Mouse (Mus musculus): ENCODE results near the gene St3gal3. TPM values are rescaled to one million over a fixed set of nuclear protein-coding genes. Genes with fewer than 3 reads are reported as not detected.
A peak's percentile ranks its signal among the peaks of the same experiment; 100 is the strongest.

The St3gal3 gene
- polyA plus RNA-seq, 1 experiment from 2014 or later: 14.1 TPM

- Histone ChIP-seq H3K27me3 (replicated peaks; ENCODE audit: control insufficient read depth, insufficient read depth, low read length) (no peaks in the 10 kb centered on the region), H3K9ac (replicated peaks; ENCODE audit: low read depth, low read length) (no peak overlapping the region), H3K4me2 (ENCODE audit: low read length) (no peak overlapping the region), H3K4me1 (replicated peaks; ENCODE audit: control insufficient read depth, insufficient read depth, low read length) (peaks cover 5% of the 10 kb centered on the region; the same call in 1 of the 2 replicates), H3K9me3 (ENCODE audit: control insufficient read depth, low read length) (no peaks in the 10 kb centered on the region), H3K27ac (ENCODE audit: low read length) (no peak overlapping the region), H3K4me3 (replicated peaks; ENCODE audit: low read length) (no peak overlapping the region), H3K36me3 (ENCODE audit: control insufficient read depth, insufficient read depth) (no peaks in the 10 kb centered on the region)
- 40% methylated on average over 5 of the region's 5 CpGs for WGBS
- no peak for ATAC-seq
These were observed 97.3 kb downstream of the St3gal3 start for GRCm38 (mm10) chr4:118037406-118037805.

DNA sequence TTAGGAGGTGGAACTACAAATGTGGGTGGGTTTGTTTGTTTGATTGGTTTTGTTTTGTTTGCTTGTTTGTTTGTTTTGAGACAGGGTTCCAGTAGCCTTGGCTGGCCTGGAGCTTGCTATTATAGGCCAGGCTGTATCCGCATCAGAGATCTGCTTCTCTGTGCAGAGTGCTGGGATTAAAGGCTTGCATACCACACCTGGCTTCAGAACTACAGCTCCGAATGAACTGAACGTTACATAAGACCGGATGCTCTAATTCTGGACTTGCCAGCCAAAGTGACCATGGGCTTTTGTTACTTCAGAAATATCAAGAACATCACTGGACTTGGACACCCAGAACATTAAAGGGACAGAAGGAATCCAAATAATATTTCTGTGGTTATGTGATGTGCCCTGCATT lies 98.2 kb downstream of the St3gal3 start:
- WGBS: 94% methylated on average over 4 of the region's 4 CpGs
- Histone ChIP-seq H3K36me3 (ENCODE audit: control insufficient read depth, insufficient read depth) (no peaks in the 10 kb centered on the region), H3K27me3 (replicated peaks; ENCODE audit: control insufficient read depth, insufficient read depth, low read length) (no peaks in the 10 kb centered on the region), H3K9me3 (ENCODE audit: control insufficient read depth, low read length) (no peaks in the 10 kb centered on the region), H3K4me3 (replicated peaks; ENCODE audit: low read length) (no peak overlapping the region), H3K9ac (replicated peaks; ENCODE audit: low read depth, low read length) (no peak overlapping the region), H3K27ac (ENCODE audit: low read length) (no peak overlapping the region), H3K4me1 (replicated peaks; ENCODE audit: control insufficient read depth, insufficient read depth, low read length) (peaks cover 8% of the 10 kb centered on the region), H3K4me2 (ENCODE audit: low read length) (no peak overlapping the region)
- ATAC-seq: no peak

- Histone ChIP-seq H3K27me3 (replicated peaks; ENCODE audit: control insufficient read depth, insufficient read depth, low read length) (no peaks in the 10 kb centered on the region), H3K36me3 (ENCODE audit: control insufficient read depth, insufficient read depth) (no peaks in the 10 kb centered on the region), H3K9me3 (ENCODE audit: control insufficient read depth, low read length) (no peaks in the 10 kb centered on the region), H3K4me1 (replicated peaks; ENCODE audit: control insufficient read depth, insufficient read depth, low read length) (peaks cover 19% of the 10 kb centered on the region), H3K27ac (ENCODE audit: low read length) (no peak overlapping the region), H3K4me2 (ENCODE audit: low read length) (no peak overlapping the region), H3K9ac (replicated peaks; ENCODE audit: low read depth, low read length) (no peak overlapping the region), H3K4me3 (replicated peaks; ENCODE audit: low read length) (no peak overlapping the region)
- ATAC-seq: no peak
- WGBS: 90% methylated on average over 2 of the region's 2 CpGs
These were observed 99.6 kb downstream of the St3gal3 start for GRCm38 (mm10) chr4:118035090-118035489.

- no peaks in the 10 kb centered on the region for H3K9me3 ChIP-seq (ENCODE audit: control insufficient read depth, low read length)
- no peak overlapping the region for H3K4me2 ChIP-seq (ENCODE audit: low read length)
- H3K4me1 ChIP-seq (replicated peaks; ENCODE audit: control insufficient read depth, insufficient read depth, low read length): peaks cover 26% of the 10 kb centered on the region
- 90% methylated on average over 5 of the region's 5 CpGs for WGBS
- H3K27me3 ChIP-seq (replicated peaks; ENCODE audit: control insufficient read depth, insufficient read depth, low read length): no peaks in the 10 kb centered on the region
- H3K36me3 ChIP-seq (ENCODE audit: control insufficient read depth, insufficient read depth): no peaks in the 10 kb centered on the region
- ATAC-seq: no peak
- no peak overlapping the region for H3K27ac ChIP-seq (ENCODE audit: low read length)
- no peak overlapping the region for H3K4me3 ChIP-seq (replicated peaks; ENCODE audit: low read length)
- H3K9ac ChIP-seq (replicated peaks; ENCODE audit: low read depth, low read length): no peak overlapping the region
These were observed 101.7 kb downstream of the St3gal3 start for GRCm38 (mm10) chr4:118033026-118033425.

DNA sequence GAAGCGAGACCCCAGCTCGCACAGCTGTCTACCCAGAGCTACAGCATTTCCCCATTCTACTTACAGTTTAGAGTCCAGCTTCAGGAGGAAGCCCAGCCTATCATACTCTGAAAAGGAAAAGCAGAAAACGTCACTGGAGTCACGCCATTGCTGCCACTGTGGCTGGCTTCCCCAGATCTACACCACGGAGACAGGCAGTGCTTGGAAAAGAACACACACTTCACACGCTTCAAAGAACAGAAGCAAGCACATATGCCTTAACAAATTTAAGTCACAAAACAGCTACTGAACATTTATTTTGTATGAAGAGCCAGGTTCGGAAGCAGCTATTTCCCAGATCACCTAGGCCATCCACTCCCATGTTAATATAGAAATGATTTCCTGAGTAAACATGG lies 102.9 kb downstream of the St3gal3 start:
- Histone ChIP-seq H3K9me3 (ENCODE audit: control insufficient read depth, low read length) (no peaks in the 10 kb centered on the region), H3K9ac (replicated peaks; ENCODE audit: low read depth, low read length) (no peak overlapping the region), H3K4me3 (replicated peaks; ENCODE audit: low read length) (no peak overlapping the region), H3K4me1 (replicated peaks; ENCODE audit: control insufficient read depth, insufficient read depth, low read length) (peaks cover 21% of the 10 kb centered on the region), H3K4me2 (ENCODE audit: low read length) (no peak overlapping the region), H3K27me3 (replicated peaks; ENCODE audit: control insufficient read depth, insufficient read depth, low read length) (no peaks in the 10 kb centered on the region), H3K36me3 (ENCODE audit: control insufficient read depth, insufficient read depth) (no peaks in the 10 kb centered on the region), H3K27ac (ENCODE audit: low read length) (no peak overlapping the region)
- 79% methylated on average over 7 of the region's 7 CpGs for WGBS
- no peak for ATAC-seq

DNA sequence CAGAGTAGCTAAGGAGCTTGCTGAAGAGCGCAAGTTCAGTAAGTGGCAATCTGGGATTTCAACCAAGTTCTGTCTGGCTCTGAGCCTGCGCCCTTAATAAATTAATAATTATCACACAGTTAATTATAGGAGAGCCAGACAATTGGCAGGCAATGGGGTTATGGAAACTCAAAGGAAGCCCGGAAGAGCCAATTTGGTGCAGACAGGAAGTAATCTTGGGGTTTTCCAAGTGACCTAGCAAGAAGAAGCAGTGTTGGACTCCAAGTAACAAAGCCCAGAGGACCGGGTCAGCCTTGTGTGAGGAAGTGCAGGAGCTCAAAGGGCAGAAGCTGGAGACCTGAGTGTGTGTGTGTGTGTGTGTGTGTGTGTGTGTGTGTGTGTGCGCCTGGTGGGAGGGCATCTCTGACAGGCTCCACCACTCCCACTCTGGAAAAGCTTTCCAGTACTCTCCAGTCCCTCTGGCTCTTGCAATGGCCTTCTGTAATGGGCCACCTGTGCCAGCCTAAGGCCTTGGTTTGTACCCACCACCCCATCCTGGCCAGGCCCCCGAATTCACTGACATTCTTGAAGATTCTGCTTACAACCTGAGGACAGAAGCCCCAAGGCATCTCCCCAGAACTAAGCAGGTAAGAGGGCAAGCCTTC lies 103.5 kb downstream of the St3gal3 start:
- Histone ChIP-seq H3K4me1 (replicated peaks; ENCODE audit: control insufficient read depth, insufficient read depth, low read length) (peaks cover 21% of the 10 kb centered on the region), H3K9ac (replicated peaks; ENCODE audit: low read depth, low read length) (no peak overlapping the region), H3K27ac (ENCODE audit: low read length) (no peak overlapping the region), H3K9me3 (ENCODE audit: control insufficient read depth, low read length) (no peaks in the 10 kb centered on the region), H3K4me2 (ENCODE audit: low read length) (no peak overlapping the region), H3K36me3 (ENCODE audit: control insufficient read depth, insufficient read depth) (no peaks in the 10 kb centered on the region), H3K4me3 (replicated peaks; ENCODE audit: low read length) (no peak overlapping the region), H3K27me3 (replicated peaks; ENCODE audit: control insufficient read depth, insufficient read depth, low read length) (no peaks in the 10 kb centered on the region)
- ATAC-seq: peak; percentile 43
- 52% methylated on average over 6 of the region's 6 CpGs for WGBS

- no peak overlapping the region for H3K4me3 ChIP-seq (replicated peaks; ENCODE audit: low read length)
- WGBS: 71% methylated on average over 5 of the region's 5 CpGs
These were observed 104.4 kb downstream of the St3gal3 start for GRCm38 (mm10) chr4:118030330-118030729.

DNA sequence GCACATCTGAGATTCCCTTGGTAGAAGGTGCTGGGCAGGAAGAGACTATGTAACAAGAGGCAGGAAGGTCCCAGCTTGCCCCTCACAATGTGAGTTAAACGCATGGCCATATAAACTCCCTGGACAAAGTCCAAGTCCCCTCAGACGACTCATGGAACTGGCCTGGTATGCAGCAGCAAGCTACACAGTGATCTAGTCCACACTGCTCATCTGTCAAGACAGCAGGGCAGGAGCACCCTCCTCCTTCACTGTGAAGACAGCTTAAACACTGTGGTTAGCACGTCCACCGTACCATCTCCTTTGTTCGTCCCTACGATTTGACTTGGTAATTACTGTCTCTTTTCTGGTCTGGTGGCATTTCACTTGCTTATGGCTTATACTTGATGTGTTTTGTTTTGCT lies 104.8 kb downstream of the St3gal3 start:
- no peaks in the 10 kb centered on the region for H3K36me3 ChIP-seq (ENCODE audit: control insufficient read depth, insufficient read depth)
- peaks cover 21% of the 10 kb centered on the region for H3K4me1 ChIP-seq (replicated peaks; ENCODE audit: control insufficient read depth, insufficient read depth, low read length)
- peak; percentile 69 for ATAC-seq
- no peak overlapping the region for H3K4me3 ChIP-seq (replicated peaks; ENCODE audit: low read length)
- no peak overlapping the region for H3K9ac ChIP-seq (replicated peaks; ENCODE audit: low read depth, low read length)
- no peaks in the 10 kb centered on the region for H3K9me3 ChIP-seq (ENCODE audit: control insufficient read depth, low read length)
- H3K4me2 ChIP-seq (ENCODE audit: low read length): no peak overlapping the region
- 0 out of 2 replicates have a peak overlapping the region, but pooled peaks have one; percentile 15 for H3K27ac ChIP-seq (ENCODE audit: low read length)
- 40% methylated on average over 6 of the region's 6 CpGs for WGBS
- no peaks in the 10 kb centered on the region for H3K27me3 ChIP-seq (replicated peaks; ENCODE audit: control insufficient read depth, insufficient read depth, low read length)

More at GRCm38 (mm10) chr4:118030330-118030729, 104.4 kb downstream of the St3gal3 start:
- peaks cover 21% of the 10 kb centered on the region for H3K4me1 ChIP-seq (replicated peaks; ENCODE audit: control insufficient read depth, insufficient read depth, low read length)
- H3K9ac ChIP-seq (replicated peaks; ENCODE audit: low read depth, low read length): no peak overlapping the region
- no peak overlapping the region for H3K27ac ChIP-seq (ENCODE audit: low read length)
- no peaks in the 10 kb centered on the region for H3K27me3 ChIP-seq (replicated peaks; ENCODE audit: control insufficient read depth, insufficient read depth, low read length)
- no peaks in the 10 kb centered on the region for H3K36me3 ChIP-seq (ENCODE audit: control insufficient read depth, insufficient read depth)
- no peaks in the 10 kb centered on the region for H3K9me3 ChIP-seq (ENCODE audit: control insufficient read depth, low read length)
- no peak; the same call in 1 of the 2 replicates for ATAC-seq
- H3K4me2 ChIP-seq (ENCODE audit: low read length): no peak overlapping the region

GRCm38 (mm10) chr4:118028994-118029393 lies 105.7 kb downstream of the St3gal3 start:
- no peak overlapping the region for H3K4me2 ChIP-seq (ENCODE audit: low read length)
- H3K27ac ChIP-seq (ENCODE audit: low read length): no peak overlapping the region
- WGBS: 27% methylated on average over 9 of the region's 9 CpGs
- no peak overlapping the region for H3K4me3 ChIP-seq (replicated peaks; ENCODE audit: low read length)
- no peak overlapping the region for H3K9ac ChIP-seq (replicated peaks; ENCODE audit: low read depth, low read length)
- H3K36me3 ChIP-seq (ENCODE audit: control insufficient read depth, insufficient read depth): no peaks in the 10 kb centered on the region
- H3K4me1 ChIP-seq (replicated peaks; ENCODE audit: control insufficient read depth, insufficient read depth, low read length): peaks cover 21% of the 10 kb centered on the region
- ATAC-seq: no peak
- no peaks in the 10 kb centered on the region for H3K27me3 ChIP-seq (replicated peaks; ENCODE audit: control insufficient read depth, insufficient read depth, low read length)
- H3K9me3 ChIP-seq (ENCODE audit: control insufficient read depth, low read length): no peaks in the 10 kb centered on the region

GRCm38 (mm10) chr4:118025931-118026330 lies 108.8 kb downstream of the St3gal3 start:
- Histone ChIP-seq H3K9me3 (ENCODE audit: control insufficient read depth, low read length) (no peaks in the 10 kb centered on the region), H3K27me3 (replicated peaks; ENCODE audit: control insufficient read depth, insufficient read depth, low read length) (no peaks in the 10 kb centered on the region), H3K27ac (ENCODE audit: low read length) (no peak overlapping the region), H3K9ac (replicated peaks; ENCODE audit: low read depth, low read length) (no peak overlapping the region), H3K36me3 (ENCODE audit: control insufficient read depth, insufficient read depth) (no peaks in the 10 kb centered on the region), H3K4me3 (replicated peaks; ENCODE audit: low read length) (no peak overlapping the region), H3K4me2 (ENCODE audit: low read length) (no peak overlapping the region), H3K4me1 (replicated peaks; ENCODE audit: control insufficient read depth, insufficient read depth, low read length) (peaks cover 12% of the 10 kb centered on the region)
- ATAC-seq: no peak
- WGBS: 81% methylated on average over 7 of the region's 7 CpGs

Measured in forebrain, embryonic 16.5 days (tissue).